Mouse (Mus musculus) forebrain, embryonic 11.5 days (tissue): Measurements from ENCODE around the gene Trf. TPM values are rescaled to one million over a fixed set of nuclear protein-coding genes. Genes with fewer than 3 reads are reported as not detected.

ENCODE experiments used
- ATAC-seq: fragments of 200-750 bp; cut with Nextera tagmentation; replicated peaks from 2 replicates; pipeline ENCODE4 v1.8.0; 2017; ENCODE audit warnings: moderate TSS enrichment; ENCODE audit not compliant: low FRiP score
- DNase-seq: peaks from one replicate; pipeline ENCODE4 v3.0.0-alpha.2; 2017; ENCODE audit warnings: low spot score
- H3K27ac ChIP-seq: fragments of 300-500 bp; sonication (generic); 2 replicates; pipeline ENCODE4 v1.5.1; 2014; ENCODE audit warnings: low read depth, low read length
- H3K27me3 ChIP-seq: fragments of 300-500 bp; sonication (generic); 2 replicates; pipeline ENCODE4 v1.6.1; 2014; ENCODE audit warnings: mild to moderate bottlenecking, low read length, mixed read lengths; ENCODE audit not compliant: control insufficient read depth, insufficient read depth
- H3K36me3 ChIP-seq: fragments of 300-500 bp; sonication (generic); 2 replicates; pipeline ENCODE4 v1.6.1; 2014; ENCODE audit warnings: mild to moderate bottlenecking, low read length, moderate library complexity, mixed read lengths; ENCODE audit not compliant: control insufficient read depth, insufficient read depth
- H3K4me1 ChIP-seq: fragments of 300-500 bp; sonication (generic); replicated peaks from 2 replicates; pipeline ENCODE4 v1.6.1; 2014; ENCODE audit warnings: low read length, mixed read lengths; ENCODE audit not compliant: control insufficient read depth, insufficient read depth
- H3K4me2 ChIP-seq: fragments of 300-500 bp; sonication (generic); 2 replicates; pipeline ENCODE4 v1.6.1; 2014; ENCODE audit warnings: low read depth, mild to moderate bottlenecking, low read length, moderate library complexity, mixed read lengths; ENCODE audit not compliant: severe bottlenecking
- H3K4me3 ChIP-seq: fragments of 300-500 bp; sonication (generic); 2 replicates; pipeline ENCODE4 v1.5.1; 2014; ENCODE audit warnings: low read depth, low read length
- H3K9ac ChIP-seq: fragments of 300-500 bp; sonication (generic); 2 replicates; pipeline ENCODE4 v1.6.1; 2014; ENCODE audit warnings: low read length
- H3K9me3 ChIP-seq: fragments of 300-500 bp; sonication (generic); 2 replicates; pipeline ENCODE4 v1.6.1; 2016; ENCODE audit warnings: low read length, mixed read lengths; ENCODE audit not compliant: control insufficient read depth
- WGBS: fragments of 180-500 bp; shearing (Covaris S2); extraction: QIAGEN DNeasy Blood & Tissue Kit; methylation state at CpG from one replicate; pipeline ENCODE4 v1.1.7; 2014; 5-methylcytosine and 5-hydroxymethylcytosine counted together
- polyA plus RNA-seq: library from polyadenylated mRNA; unstranded; fragments of >200 nt; fragmentation: Nextera tagmentation; extraction: Ambion mirVana; gene quantifications from 2 replicates; pipeline ENCODE4 v1.2.1, GENCODE M21; 2014

Gene Trf
- polyA plus RNA-seq, 1 experiment from 2014 or later = 11.6 TPM

- Histone ChIP-seq H3K4me2 (no peak overlapping the region), H3K27me3 (no peaks in the 10 kb centered on the region), H3K36me3 (peaks cover 4% of the 10 kb centered on the region; the same call in 1 of the 2 replicates), H3K9me3 (no peaks in the 10 kb centered on the region), H3K4me1 (peaks cover 3% of the 10 kb centered on the region; the same call in 1 of the 2 replicates), H3K4me3 (no peak overlapping the region), H3K9ac (no peak overlapping the region), H3K27ac (no peak overlapping the region)
- ATAC-seq (no peak), DNase-seq (no peak)
- 67% methylated on average over 4 of the region's 4 CpGs for WGBS
Measured at GRCm38 (mm10) chr9:103184855-103185254, 45.4 kb downstream of the Trf start.

- Histone ChIP-seq H3K36me3 (no peaks in the 10 kb centered on the region), H3K9ac (no peak overlapping the region), H3K9me3 (no peaks in the 10 kb centered on the region), H3K27ac (no peak overlapping the region), H3K4me3 (no peak overlapping the region), H3K27me3 (no peaks in the 10 kb centered on the region), H3K4me2 (no peak overlapping the region), H3K4me1 (peaks cover 3% of the 10 kb centered on the region; the same call in 1 of the 2 replicates)
- DNase-seq (no peak), ATAC-seq (no peak)
- WGBS = 92% methylated on average over 8 of the region's 8 CpGs
Measured at GRCm38 (mm10) chr9:103181886-103182285, 48.4 kb downstream of the Trf start.

GRCm38 (mm10) chr9:103180807-103181565 is 49.3 kb downstream of the Trf start:
- 4% methylated on average over 20 of the region's 20 CpGs for WGBS
- Histone ChIP-seq H3K27ac (no peak overlapping the region), H3K4me3 (peak overlapping the region; percentile 26), H3K9me3 (no peaks in the 10 kb centered on the region), H3K36me3 (no peaks in the 10 kb centered on the region), H3K9ac (peak overlapping the region; percentile 68), H3K4me1 (peaks cover 3% of the 10 kb centered on the region; the same call in 1 of the 2 replicates), H3K4me2 (peak overlapping the region; percentile 58), H3K27me3 (no peaks in the 10 kb centered on the region)
- ATAC-seq (peak; percentile 92), DNase-seq (peak; percentile 88)

- DNase-seq = no peak
- H3K4me2 ChIP-seq = peak overlapping the region; percentile 58; the same call in 1 of the 2 replicates
- H3K4me3 ChIP-seq = no peak overlapping the region
- peak overlapping the region; percentile 68 for H3K9ac ChIP-seq
- 63% methylated on average over 3 of the region's 3 CpGs for WGBS
- peaks cover 3% of the 10 kb centered on the region; the same call in 1 of the 2 replicates for H3K4me1 ChIP-seq
- no peaks in the 10 kb centered on the region for H3K36me3 ChIP-seq
- no peak; the same call in 1 of the 2 replicates for ATAC-seq
- no peak overlapping the region for H3K27ac ChIP-seq
- no peaks in the 10 kb centered on the region for H3K9me3 ChIP-seq
- H3K27me3 ChIP-seq = no peaks in the 10 kb centered on the region
Measured at GRCm38 (mm10) chr9:103180303-103180702, 49.9 kb downstream of the Trf start.

GRCm38 (mm10) chr9:103175692-103176091 is 54.6 kb downstream of the Trf start:
- Histone ChIP-seq H3K4me2 (no peak overlapping the region), H3K27ac (no peak overlapping the region), H3K4me3 (no peak overlapping the region), H3K4me1 (peaks cover 3% of the 10 kb centered on the region; the same call in 1 of the 2 replicates), H3K27me3 (no peaks in the 10 kb centered on the region), H3K36me3 (no peaks in the 10 kb centered on the region; the same call in 1 of the 2 replicates), H3K9me3 (no peaks in the 10 kb centered on the region), H3K9ac (no peak overlapping the region)
- DNase-seq = no peak
- ATAC-seq = no peak
- 91% methylated on average over 7 of the region's 7 CpGs for WGBS

GRCm38 (mm10) chr9:103174771-103175519 is 55.3 kb downstream of the Trf start:
- ATAC-seq (no peak), DNase-seq (no peak)
- Histone ChIP-seq H3K9me3 (no peaks in the 10 kb centered on the region), H3K4me2 (no peak overlapping the region), H3K4me3 (no peak overlapping the region), H3K27ac (no peak overlapping the region), H3K36me3 (no peaks in the 10 kb centered on the region; the same call in 1 of the 2 replicates), H3K27me3 (no peaks in the 10 kb centered on the region), H3K9ac (no peak overlapping the region), H3K4me1 (no peaks in the 10 kb centered on the region)
- 64% methylated on average over 6 of the region's 6 CpGs for WGBS

GRCm38 (mm10) chr9:103168771-103169170 is 61.5 kb downstream of the Trf start:
- 81% methylated on average over 7 of the region's 7 CpGs for WGBS
- Histone ChIP-seq H3K9me3 (no peaks in the 10 kb centered on the region), H3K4me3 (no peak overlapping the region), H3K36me3 (no peaks in the 10 kb centered on the region; the same call in 1 of the 2 replicates), H3K4me1 (no peaks in the 10 kb centered on the region), H3K27me3 (no peaks in the 10 kb centered on the region), H3K9ac (no peak overlapping the region), H3K4me2 (no peak overlapping the region), H3K27ac (no peak overlapping the region)
- no peak for DNase-seq
- no peak for ATAC-seq

- H3K27me3 ChIP-seq = no peaks in the 10 kb centered on the region
- no peaks in the 10 kb centered on the region for H3K4me1 ChIP-seq
- H3K36me3 ChIP-seq = no peaks in the 10 kb centered on the region; the same call in 1 of the 2 replicates
- H3K4me2 ChIP-seq = no peak overlapping the region
- no peak for ATAC-seq
- H3K4me3 ChIP-seq = no peak overlapping the region
- no peak for DNase-seq
- H3K9ac ChIP-seq = no peak overlapping the region
- H3K9me3 ChIP-seq = no peaks in the 10 kb centered on the region
- WGBS = 74% methylated on average over 6 of the region's 6 CpGs
- no peak overlapping the region for H3K27ac ChIP-seq
Measured at GRCm38 (mm10) chr9:103168046-103168445, 62.2 kb downstream of the Trf start.
